Mouse (Mus musculus): ENCODE data around the gene Myl12a. TPM values are rescaled to one million over a fixed set of nuclear protein-coding genes. Genes with fewer than 3 reads are reported as not detected.
A peak's percentile ranks its signal among the peaks of the same experiment; 100 is the strongest.

Myl12a gene
- polyA plus RNA-seq (2015; fragmentation: Nextera tagmentation; extraction: Ambion mirVana), result 665 and 690 TPM in 2 replicates

- Histone ChIP-seq H3K36me3 (no peaks in the 10 kb centered on the region), H3K27me3 (no peaks in the 10 kb centered on the region), H3K4me1 (peaks cover 30% of the 10 kb centered on the region), H3K9me3 (replicated peaks) (no peaks in the 10 kb centered on the region), H3K27ac (replicated peaks) (peak within 1 kb of the TSS; percentile 100), H3K4me2 (replicated peaks) (peak within 1 kb of the TSS; percentile 60), H3K4me3 (replicated peaks) (peak within 1 kb of the TSS; percentile 95), H3K9ac (peak within 1 kb of the TSS; percentile 100)
- peak; percentile 16; the same call in 1 of the 2 replicates for ATAC-seq (ENCODE audit: insufficient number of reproducible peaks, low FRiP score, low TSS enrichment, low read depth)
- WGBS, result under 1% methylated on average over 14 of the region's 14 CpGs
Measured at GRCm38 (mm10) chr17:71002744-71003094, at the start of gene Myl12a. Gene Myl12a (minus strand): TSS chr17:71002878.

- Histone ChIP-seq H3K4me2 (replicated peaks) (no peak overlapping the region), H3K4me3 (replicated peaks) (no peak overlapping the region), H3K27me3 (no peaks in the 10 kb centered on the region), H3K36me3 (no peaks in the 10 kb centered on the region), H3K4me1 (no peaks in the 10 kb centered on the region), H3K27ac (replicated peaks) (no peak overlapping the region), H3K9me3 (replicated peaks) (no peaks in the 10 kb centered on the region), H3K9ac (no peak overlapping the region)
- ATAC-seq (ENCODE audit: insufficient number of reproducible peaks, low FRiP score, low TSS enrichment, low read depth), result no peak
- WGBS, result 87% methylated on average over 8 of the region's 8 CpGs
Measured at GRCm38 (mm10) chr17:71049292-71049691, 46.6 kb upstream of the Myl12a start.

- no peak overlapping the region for H3K4me2 ChIP-seq (replicated peaks)
- no peak overlapping the region for H3K9ac ChIP-seq
- no peaks in the 10 kb centered on the region for H3K4me1 ChIP-seq
- no peaks in the 10 kb centered on the region for H3K9me3 ChIP-seq (replicated peaks)
- no peaks in the 10 kb centered on the region for H3K27me3 ChIP-seq
- ATAC-seq (ENCODE audit: insufficient number of reproducible peaks, low FRiP score, low TSS enrichment, low read depth), result no peak
- H3K4me3 ChIP-seq (replicated peaks), result no peak overlapping the region
- no peak overlapping the region for H3K27ac ChIP-seq (replicated peaks)
- WGBS, result 74% methylated on average over 4 of the region's 4 CpGs
- H3K36me3 ChIP-seq, result no peaks in the 10 kb centered on the region
Measured at GRCm38 (mm10) chr17:71046856-71047255, 44.2 kb upstream of the Myl12a start.

GRCm38 (mm10) chr17:71045591-71045990, 42.9 kb upstream of the Myl12a start:
- 69% methylated on average over 9 of the region's 9 CpGs for WGBS
- no peak overlapping the region for H3K27ac ChIP-seq (replicated peaks)
- no peaks in the 10 kb centered on the region for H3K9me3 ChIP-seq (replicated peaks)
- H3K9ac ChIP-seq, result no peak overlapping the region
- H3K4me3 ChIP-seq (replicated peaks), result no peak overlapping the region
- no peak overlapping the region for H3K4me2 ChIP-seq (replicated peaks)
- ATAC-seq (ENCODE audit: insufficient number of reproducible peaks, low FRiP score, low TSS enrichment, low read depth), result no peak
- no peaks in the 10 kb centered on the region for H3K36me3 ChIP-seq
- H3K27me3 ChIP-seq, result no peaks in the 10 kb centered on the region
- H3K4me1 ChIP-seq, result no peaks in the 10 kb centered on the region

- no peaks in the 10 kb centered on the region for H3K4me1 ChIP-seq
- ATAC-seq (ENCODE audit: insufficient number of reproducible peaks, low FRiP score, low TSS enrichment, low read depth), result no peak
- no peak overlapping the region for H3K4me3 ChIP-seq (replicated peaks)
- H3K9me3 ChIP-seq (replicated peaks), result no peaks in the 10 kb centered on the region
- no peaks in the 10 kb centered on the region for H3K27me3 ChIP-seq
- H3K4me2 ChIP-seq (replicated peaks), result no peak overlapping the region
- WGBS, result 88% methylated on average over 1 of the region's 1 CpGs
- no peaks in the 10 kb centered on the region for H3K36me3 ChIP-seq
- H3K27ac ChIP-seq (replicated peaks), result no peak overlapping the region
- H3K9ac ChIP-seq, result no peak overlapping the region
Measured at GRCm38 (mm10) chr17:71042645-71043044, 40.0 kb upstream of the Myl12a start.

GRCm38 (mm10) chr17:71040582-71040880, 37.9 kb upstream of the Myl12a start:
- 77% methylated on average over 5 of the region's 5 CpGs for WGBS
- Histone ChIP-seq H3K36me3 (no peaks in the 10 kb centered on the region), H3K27me3 (no peaks in the 10 kb centered on the region), H3K4me3 (replicated peaks) (no peak overlapping the region), H3K27ac (replicated peaks) (no peak overlapping the region), H3K4me1 (no peaks in the 10 kb centered on the region), H3K9ac (no peak overlapping the region), H3K4me2 (replicated peaks) (no peak overlapping the region), H3K9me3 (replicated peaks) (no peaks in the 10 kb centered on the region)
- no peak for ATAC-seq (ENCODE audit: insufficient number of reproducible peaks, low FRiP score, low TSS enrichment, low read depth)

GRCm38 (mm10) chr17:71039851-71040581, 37.3 kb upstream of the Myl12a start:
- H3K36me3 ChIP-seq, result no peaks in the 10 kb centered on the region
- H3K9me3 ChIP-seq (replicated peaks), result no peaks in the 10 kb centered on the region
- H3K4me3 ChIP-seq (replicated peaks), result no peak overlapping the region
- no peak overlapping the region for H3K4me2 ChIP-seq (replicated peaks)
- no peak overlapping the region for H3K9ac ChIP-seq
- WGBS, result 39% methylated on average over 12 of the region's 12 CpGs
- H3K27ac ChIP-seq (replicated peaks), result no peak overlapping the region
- H3K4me1 ChIP-seq, result no peaks in the 10 kb centered on the region
- ATAC-seq (ENCODE audit: insufficient number of reproducible peaks, low FRiP score, low TSS enrichment, low read depth), result no peak
- H3K27me3 ChIP-seq, result no peaks in the 10 kb centered on the region

GRCm38 (mm10) chr17:71038812-71039211, 36.1 kb upstream of the Myl12a start:
- Histone ChIP-seq H3K4me2 (replicated peaks) (no peak overlapping the region), H3K27ac (replicated peaks) (no peak overlapping the region), H3K27me3 (no peaks in the 10 kb centered on the region), H3K9me3 (replicated peaks) (no peaks in the 10 kb centered on the region), H3K9ac (no peak overlapping the region), H3K36me3 (no peaks in the 10 kb centered on the region), H3K4me3 (replicated peaks) (no peak overlapping the region), H3K4me1 (no peaks in the 10 kb centered on the region)
- ATAC-seq (ENCODE audit: insufficient number of reproducible peaks, low FRiP score, low TSS enrichment, low read depth), result peak; percentile 70
- 74% methylated on average over 5 of the region's 5 CpGs for whole genome bisulfite sequencing

- no peak overlapping the region for H3K4me2 ChIP-seq (replicated peaks)
- no peak overlapping the region for H3K9ac ChIP-seq
- H3K9me3 ChIP-seq (replicated peaks), result no peaks in the 10 kb centered on the region
- H3K27ac ChIP-seq (replicated peaks), result no peak overlapping the region
- no peaks in the 10 kb centered on the region for H3K27me3 ChIP-seq
- H3K36me3 ChIP-seq, result no peaks in the 10 kb centered on the region
- no peak for ATAC-seq (ENCODE audit: insufficient number of reproducible peaks, low FRiP score, low TSS enrichment, low read depth)
- H3K4me1 ChIP-seq, result no peaks in the 10 kb centered on the region
- 87% methylated on average over 7 of the region's 7 CpGs for WGBS
- H3K4me3 ChIP-seq (replicated peaks), result no peak overlapping the region
Measured at GRCm38 (mm10) chr17:71037188-71037587, 34.5 kb upstream of the Myl12a start.

GRCm38 (mm10) chr17:71034472-71034871, 31.8 kb upstream of the Myl12a start:
- Histone ChIP-seq H3K27me3 (no peaks in the 10 kb centered on the region), H3K36me3 (no peaks in the 10 kb centered on the region), H3K9me3 (replicated peaks) (no peaks in the 10 kb centered on the region), H3K4me3 (replicated peaks) (no peak overlapping the region), H3K4me2 (replicated peaks) (no peak overlapping the region), H3K4me1 (no peaks in the 10 kb centered on the region), H3K9ac (no peak overlapping the region), H3K27ac (replicated peaks) (no peak overlapping the region)
- no peak for ATAC-seq (ENCODE audit: insufficient number of reproducible peaks, low FRiP score, low TSS enrichment, low read depth)
- 75% methylated on average over 5 of the region's 5 CpGs for WGBS

GRCm38 (mm10) chr17:71032719-71033118, 30.0 kb upstream of the Myl12a start:
- Histone ChIP-seq H3K27me3 (no peaks in the 10 kb centered on the region), H3K9me3 (replicated peaks) (no peaks in the 10 kb centered on the region), H3K36me3 (no peaks in the 10 kb centered on the region), H3K9ac (no peak overlapping the region), H3K27ac (replicated peaks) (no peak overlapping the region), H3K4me2 (replicated peaks) (no peak overlapping the region), H3K4me3 (replicated peaks) (no peak overlapping the region), H3K4me1 (no peaks in the 10 kb centered on the region)
- ATAC-seq (ENCODE audit: insufficient number of reproducible peaks, low FRiP score, low TSS enrichment, low read depth), result no peak
- WGBS, result 84% methylated on average over 10 of the region's 10 CpGs

- no peaks in the 10 kb centered on the region for H3K9me3 ChIP-seq (replicated peaks)
- H3K9ac ChIP-seq, result no peak overlapping the region
- H3K4me2 ChIP-seq (replicated peaks), result no peak overlapping the region
- 91% methylated on average over 3 of the region's 3 CpGs for WGBS
- no peak overlapping the region for H3K27ac ChIP-seq (replicated peaks)
- H3K27me3 ChIP-seq, result no peaks in the 10 kb centered on the region
- no peak for ATAC-seq (ENCODE audit: insufficient number of reproducible peaks, low FRiP score, low TSS enrichment, low read depth)
- no peak overlapping the region for H3K4me3 ChIP-seq (replicated peaks)
- H3K36me3 ChIP-seq, result no peaks in the 10 kb centered on the region
- H3K4me1 ChIP-seq, result 0 out of 2 replicates have a peak, but pooled peaks cover 5% of the 10 kb centered on the region
Measured at GRCm38 (mm10) chr17:71027186-71027585, 24.5 kb upstream of the Myl12a start.

Measured in embryonic facial prominence, embryonic 15.5 days (tissue).